Mouse (Mus musculus) heart, adult 11 months (tissue): Measurements from ENCODE around the gene Nmt1.

ENCODE experiments used
- DNase-seq: peaks from one replicate; pipeline ENCODE4 v3.0.0; 2022

The Nmt1 gene

DNA sequence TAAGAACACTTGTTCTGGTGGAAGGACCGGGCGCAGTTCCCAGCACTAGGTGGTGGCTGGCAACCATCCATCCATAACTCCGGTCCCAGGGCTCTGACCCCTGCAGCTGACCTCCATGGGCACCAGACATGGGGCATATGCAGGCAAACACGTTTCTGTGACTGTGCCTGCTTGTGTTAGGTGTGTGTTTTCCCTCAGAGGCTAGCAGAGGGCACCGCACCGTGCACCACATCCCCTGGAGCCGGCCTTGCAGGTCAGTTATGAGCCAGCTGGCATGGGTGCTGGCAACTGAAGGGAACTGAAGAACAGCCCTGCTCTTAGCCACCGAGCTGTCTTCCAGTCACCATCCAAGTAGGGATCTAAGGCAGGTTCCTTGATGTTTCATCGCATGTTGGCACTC is 22.2 kb downstream of the Nmt1 start:
- DNase-seq: peak; percentile 97

DNA sequence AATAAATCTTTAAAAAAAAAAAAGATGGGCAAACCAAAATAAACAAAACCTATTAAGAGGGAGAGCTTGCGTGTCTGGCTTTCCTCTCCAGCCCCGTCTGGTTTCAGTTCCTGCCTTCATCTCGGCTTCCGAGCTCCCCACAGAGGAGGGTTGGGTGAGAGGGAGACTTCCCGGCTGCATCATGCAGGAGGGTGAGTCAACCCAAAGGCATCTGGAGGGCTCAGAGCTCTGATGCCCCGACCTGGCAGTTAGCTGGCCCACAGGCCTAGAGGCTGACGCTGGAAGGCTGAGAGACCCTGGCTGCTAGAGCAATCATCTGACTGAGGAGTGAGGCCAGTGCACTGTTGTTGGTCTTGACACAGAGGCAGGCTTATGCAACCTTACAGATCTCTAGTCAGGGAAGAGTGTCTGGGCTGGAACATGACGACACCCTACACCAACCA is 23.3 kb downstream of the Nmt1 start:
- DNase-seq: peak; percentile 99

DNA sequence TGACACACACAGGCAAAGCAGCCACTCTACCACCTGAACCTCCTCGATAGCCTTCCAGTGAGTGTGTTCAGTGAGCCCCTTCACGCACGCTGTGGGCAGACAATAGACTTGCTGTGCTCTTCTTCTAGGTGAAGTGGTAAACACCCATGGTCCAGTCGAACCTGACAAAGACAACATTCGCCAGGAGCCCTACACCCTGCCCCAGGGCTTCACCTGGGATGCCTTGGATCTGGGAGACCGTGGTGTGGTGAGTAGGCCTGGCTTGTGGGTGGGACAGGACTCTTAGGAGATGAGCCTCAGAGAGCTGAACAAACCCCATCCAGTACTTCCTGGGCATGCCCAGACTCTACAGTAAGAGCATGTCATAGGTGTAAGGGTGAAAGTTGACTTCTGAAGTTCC is 24.1 kb downstream of the Nmt1 start:
- peak; percentile 93 for DNase-seq

DNA sequence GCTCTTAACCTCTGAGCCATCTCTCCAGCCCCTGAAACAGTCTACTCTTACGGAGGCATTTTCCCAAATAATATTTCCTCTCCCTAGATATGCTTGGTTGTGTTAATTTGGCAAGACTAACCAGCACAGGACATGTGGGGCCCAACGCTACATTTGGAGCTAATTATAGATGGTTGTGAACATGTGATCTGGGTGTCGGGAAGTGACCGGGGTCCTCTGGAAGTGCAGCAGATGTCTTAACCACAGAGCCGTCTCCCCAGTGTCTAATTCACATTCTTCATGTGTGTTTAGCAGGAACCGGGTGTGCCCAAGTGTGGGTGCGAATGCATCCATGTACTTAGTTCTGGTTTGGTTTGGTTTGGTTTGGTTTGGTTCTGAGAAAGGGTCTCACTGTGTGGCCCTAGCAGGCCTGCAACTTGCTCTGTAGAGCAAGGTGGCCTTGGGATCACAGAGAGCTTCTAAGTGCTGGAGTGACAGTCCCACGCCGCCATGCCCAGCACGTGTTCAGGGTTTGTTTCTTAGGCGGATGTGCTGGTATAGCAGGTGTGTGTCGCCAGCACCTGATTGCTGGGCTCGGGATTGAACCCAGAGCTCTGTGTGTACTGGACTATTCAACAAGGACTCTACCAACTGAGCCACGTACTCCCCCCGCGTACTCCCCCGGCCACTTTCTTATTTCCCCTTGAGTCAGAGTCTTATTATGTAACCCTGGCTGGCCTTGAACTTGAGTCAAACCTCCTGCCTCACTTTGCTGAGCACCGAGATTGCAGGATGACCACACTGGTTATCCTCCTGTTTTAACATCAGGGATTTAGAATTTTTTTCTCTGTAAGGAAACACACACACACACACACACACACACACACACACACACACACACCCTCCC is 25.4 kb downstream of the Nmt1 start:
- peak; percentile 95 for DNase-seq

DNA sequence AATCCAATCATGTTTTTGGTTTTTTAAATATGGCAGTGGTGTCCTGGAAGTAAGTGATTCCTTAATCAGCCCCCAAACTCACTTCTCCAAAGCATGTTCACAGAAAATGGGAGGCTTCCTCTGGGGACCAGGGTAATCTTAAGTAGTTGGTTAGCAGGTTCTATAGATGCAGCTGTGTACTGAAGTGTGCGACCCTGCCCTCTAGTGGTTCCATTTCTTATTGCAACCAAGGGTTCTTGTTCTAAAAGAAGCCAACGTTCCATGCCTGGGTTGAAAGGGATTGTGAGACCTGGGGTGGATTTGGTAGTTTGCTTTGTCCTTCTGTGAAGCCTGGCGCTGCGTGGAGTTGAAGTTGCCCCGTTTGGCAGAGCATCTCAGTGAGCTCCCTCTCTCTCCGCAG is 26.8 kb downstream of the Nmt1 start:
- peak; percentile 95 for DNase-seq

DNA sequence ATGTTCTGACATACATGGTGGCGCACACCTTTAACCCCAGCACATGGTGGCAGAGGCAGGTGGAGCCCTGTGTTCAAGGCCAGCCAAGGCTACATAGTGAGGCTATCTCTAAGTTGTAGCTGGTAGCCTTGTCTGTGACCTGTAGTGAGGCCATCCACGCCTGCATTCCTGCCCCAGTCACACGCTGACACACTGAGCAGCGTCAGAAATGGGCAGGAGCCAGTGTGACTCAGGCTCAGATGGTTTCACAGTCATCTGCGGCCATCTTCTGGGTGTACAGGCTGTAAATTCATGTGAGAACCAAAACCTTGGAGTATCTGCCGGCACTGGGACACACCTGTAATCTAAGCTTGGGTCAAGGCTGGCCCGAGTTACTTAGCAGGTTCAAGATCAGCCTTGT is 28.6 kb downstream of the Nmt1 start:
- DNase-seq: peak; percentile 91

DNA sequence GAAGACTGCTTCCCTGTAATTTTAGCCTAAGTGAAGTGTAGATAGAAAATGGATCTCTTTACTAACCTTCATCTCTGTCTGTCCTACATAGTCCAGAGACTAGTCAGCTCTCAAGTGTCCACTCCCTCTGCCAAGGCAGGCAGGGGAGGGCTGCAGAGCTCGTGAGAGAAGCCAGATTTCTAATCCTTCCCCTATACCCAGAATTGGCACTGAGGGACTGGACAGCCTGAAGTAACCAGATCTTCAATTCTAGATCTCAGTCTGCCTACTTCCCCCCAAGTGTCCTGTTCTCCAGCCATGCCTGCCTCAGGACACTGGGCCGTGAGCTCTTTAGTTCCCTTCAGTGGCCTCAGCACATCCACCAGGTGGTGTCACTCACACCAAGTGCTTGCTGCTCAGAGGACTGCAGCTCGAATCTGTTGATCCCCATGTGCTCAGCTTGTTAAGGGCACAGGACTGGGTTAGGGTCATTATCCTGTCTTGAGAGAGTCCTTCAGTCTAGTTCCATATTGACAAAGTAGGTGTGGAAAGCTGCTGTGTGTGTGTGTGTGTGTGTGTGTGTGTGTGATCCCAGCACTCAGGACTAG is 30.6 kb downstream of the Nmt1 start:
- peak; percentile 93 for DNase-seq

DNA sequence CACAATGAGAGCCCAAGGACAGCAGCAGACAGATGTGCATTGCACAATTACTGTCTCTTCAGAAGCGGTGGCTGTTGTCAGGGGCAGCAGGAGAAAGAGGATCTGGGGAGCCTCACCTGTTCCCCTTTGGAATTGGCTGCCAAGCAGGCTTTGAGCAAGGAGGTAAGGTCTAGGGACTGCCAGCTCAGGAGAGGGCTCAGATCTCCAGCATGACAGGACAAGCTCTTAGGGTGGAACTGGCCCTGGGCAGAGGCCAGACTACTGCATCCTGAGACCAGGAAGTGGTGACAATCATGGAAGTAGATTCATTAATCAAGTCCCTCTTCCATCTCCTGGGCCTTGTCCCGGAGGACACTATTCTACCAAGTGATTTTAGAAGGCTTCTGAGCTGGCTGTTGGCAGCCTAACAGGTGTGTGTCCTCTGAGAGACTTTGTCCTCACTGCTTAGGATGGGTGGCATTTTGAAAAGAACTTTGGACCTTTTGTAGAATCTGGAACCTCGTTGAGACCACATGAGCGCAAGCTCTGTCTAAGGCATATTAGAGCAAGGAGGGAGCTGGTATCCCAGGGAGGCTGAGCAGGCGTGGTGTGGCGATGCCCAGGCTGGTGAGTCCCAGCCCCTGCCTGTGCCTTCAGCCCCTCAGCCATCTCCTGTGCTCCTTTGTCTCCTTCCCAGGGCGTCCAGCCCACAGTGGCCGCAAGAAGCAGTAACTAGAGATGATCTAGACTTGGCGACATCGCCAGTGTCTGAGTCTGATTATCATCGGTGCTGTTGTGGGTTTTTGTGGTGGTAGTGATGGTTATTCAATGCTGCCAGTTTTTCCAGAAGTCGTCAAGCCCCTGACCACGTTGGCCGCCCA is 38.4 kb downstream of the Nmt1 start:
- DNase-seq: peak; percentile 94

DNA sequence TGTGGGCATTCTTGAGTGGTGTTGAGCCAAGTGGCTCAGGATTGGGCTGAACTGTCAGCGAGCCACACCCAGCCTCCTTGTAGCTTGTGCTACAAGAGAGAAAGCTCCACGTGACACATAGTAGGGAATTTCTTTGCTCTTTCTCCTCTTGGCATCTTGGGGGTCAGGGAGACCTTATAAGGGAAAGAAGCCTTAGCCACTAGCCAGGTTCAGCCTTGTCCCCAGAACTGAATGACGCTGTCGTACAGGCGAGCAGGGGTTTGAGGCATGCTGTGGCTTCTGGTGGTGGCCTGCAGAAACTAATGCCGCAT is 39.0 kb downstream of the Nmt1 start:
- DNase-seq: no peak

DNA sequence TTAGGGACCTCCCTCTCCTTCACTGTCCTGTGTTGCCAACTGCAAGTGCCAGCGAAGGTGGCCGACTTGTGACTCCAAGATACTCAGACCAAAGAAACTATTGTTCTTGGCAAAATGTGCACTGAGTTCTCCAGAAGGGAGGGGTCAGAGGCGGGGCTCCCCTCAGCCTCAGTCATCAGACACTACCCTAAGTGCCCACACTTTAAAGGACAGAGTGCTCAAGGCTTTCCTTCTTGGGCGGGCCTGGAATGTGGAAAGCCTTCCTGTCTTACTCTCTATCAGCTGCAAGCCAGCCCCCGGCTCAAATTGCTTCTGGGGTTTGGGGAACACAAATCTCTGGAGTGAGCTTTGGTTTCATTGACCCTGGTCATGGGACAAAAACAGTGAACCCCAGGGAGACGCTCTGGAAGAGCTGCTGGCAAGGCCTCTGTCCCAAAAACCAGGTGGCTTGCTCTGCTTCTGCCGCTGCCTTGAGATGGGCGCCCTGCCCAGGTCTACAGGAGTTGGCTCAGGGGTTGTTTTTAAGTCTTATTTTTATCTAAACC is 39.5 kb downstream of the Nmt1 start:
- peak; percentile 98 for DNase-seq

DNA sequence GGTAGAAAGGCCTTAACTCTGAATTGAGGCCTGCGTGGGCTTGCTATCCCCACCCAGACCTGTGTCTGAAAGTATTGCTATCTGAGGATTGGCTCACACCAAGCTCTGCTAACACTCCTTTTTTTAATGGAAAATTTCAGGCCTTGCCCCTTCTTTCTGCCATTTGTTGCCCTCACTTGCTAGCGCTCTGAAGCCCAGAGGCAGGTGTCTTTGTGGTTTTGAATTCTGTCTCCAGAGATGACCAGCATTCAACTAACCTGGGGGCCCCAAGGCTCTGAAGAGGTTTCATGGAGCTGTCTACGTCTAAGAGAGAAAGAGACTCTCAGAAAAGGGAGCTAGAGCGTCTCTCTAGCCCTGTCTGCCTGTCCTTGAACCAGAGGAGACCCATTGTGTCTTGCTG is 40.3 kb downstream of the Nmt1 start:
- DNase-seq: peak; percentile 87

DNA sequence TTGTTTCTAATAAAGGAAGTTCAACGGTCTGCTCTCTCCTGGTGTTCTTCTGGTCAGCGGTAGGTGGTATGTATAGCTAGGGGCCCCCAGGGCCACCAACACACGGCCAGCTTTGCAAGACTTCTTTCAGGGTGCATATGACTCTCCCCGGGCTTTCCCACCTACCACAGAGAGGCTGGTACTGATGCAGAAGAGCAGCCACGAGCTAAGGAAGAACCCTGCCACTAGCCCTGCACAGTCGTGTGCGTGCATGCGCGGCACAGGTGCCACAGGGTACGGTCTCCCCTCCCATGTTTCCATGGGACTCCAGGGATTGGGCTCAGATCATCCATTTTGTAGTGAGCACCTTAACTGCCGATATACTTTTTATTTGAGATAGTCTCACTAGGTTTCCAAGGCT is 40.9 kb downstream of the Nmt1 start:
- peak; percentile 89 for DNase-seq

DNA sequence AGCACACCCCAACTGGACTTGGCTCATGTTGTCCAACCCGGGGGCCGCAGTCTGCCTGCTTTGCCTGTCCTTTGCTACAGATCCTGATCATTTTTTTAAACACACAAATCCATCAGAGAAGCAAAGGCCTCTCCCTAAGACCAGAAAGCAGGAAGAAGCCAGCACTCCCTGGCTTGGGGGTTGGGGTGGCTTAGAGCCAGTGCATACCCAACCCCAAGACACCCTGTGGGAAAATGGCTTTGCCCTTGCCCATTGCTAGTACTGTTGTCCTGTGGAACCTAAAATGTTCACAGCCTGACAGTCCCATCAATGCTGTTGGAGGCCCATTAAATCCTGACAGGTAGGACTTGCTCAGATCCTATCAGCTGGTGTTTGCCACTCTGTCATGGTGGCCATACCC is 41.7 kb downstream of the Nmt1 start:
- DNase-seq: peak; percentile 90

DNA sequence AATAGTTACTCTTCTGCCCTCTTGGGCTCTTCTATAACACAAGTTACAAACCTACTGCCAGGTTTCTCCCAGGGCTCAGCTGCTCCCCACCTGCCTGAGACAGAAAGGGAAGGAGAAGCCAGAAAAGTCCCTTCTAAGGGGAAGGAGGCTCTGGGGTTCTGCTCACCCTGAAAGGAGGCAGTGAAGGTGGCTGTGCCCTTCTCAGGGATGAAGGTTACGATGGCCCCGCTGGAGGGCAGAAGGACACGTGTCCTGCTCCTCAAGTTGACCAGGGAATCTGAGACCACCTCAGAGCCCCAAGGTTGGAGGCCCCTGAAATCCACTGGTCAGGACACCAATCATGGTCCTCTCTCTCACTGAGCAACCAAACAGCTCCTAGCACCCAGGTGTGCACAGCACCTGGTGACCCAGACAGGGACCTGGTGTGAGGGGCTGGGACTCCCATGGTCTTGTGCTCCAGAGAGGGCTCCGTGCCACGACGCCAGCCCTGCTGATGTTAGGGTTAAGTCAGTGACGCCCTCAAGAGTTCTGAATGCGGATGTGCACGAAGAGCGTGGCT is 42.4 kb downstream of the Nmt1 start:
- peak; percentile 91 for DNase-seq

DNA sequence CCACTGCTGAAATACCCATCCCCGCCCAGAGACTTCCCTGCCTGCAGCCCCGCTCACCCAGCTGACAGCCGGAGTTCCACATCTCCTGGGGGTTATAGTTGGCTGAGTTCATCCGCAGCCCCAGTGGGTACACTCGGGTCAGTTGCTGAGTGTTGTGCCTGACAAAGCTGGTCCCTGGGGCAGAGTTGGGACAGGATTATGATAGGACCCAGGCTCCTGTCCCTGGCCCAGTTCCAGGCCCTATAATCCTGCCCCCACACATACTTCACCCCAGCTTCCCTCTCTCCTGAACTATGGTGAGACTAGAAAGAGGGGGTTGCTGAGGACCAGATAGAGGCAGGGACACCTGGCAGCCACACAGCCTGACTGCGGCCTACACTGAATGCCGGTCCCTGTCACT is 45.7 kb downstream of the Nmt1 start:
- peak; percentile 93 for DNase-seq

DNA sequence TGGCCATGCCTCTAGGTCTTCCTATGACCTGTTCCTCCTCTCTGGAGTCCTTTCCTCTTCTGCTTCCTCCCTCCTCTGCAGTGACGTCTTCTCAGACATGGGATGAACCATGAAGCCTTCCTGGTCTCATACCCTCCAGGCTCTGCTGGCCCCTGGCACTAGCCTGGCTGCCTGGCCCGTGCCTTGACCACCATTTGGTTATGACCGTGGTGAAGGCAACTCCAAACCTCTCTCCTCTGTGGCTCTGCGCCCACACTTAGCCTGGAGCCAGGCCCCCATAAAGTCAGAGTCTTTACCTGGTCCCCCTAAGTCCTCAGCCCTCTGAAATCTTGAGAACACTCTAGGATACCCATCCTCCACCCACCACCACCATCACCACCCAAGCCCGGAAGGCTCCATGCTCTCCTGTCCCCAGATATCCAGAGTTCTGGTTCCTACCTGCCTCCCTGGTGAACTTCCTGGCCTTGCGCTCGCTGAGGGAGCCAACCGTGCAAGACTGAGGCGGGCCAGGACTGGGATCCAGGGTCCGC is 46.2 kb downstream of the Nmt1 start:
- peak; percentile 93 for DNase-seq

DNA sequence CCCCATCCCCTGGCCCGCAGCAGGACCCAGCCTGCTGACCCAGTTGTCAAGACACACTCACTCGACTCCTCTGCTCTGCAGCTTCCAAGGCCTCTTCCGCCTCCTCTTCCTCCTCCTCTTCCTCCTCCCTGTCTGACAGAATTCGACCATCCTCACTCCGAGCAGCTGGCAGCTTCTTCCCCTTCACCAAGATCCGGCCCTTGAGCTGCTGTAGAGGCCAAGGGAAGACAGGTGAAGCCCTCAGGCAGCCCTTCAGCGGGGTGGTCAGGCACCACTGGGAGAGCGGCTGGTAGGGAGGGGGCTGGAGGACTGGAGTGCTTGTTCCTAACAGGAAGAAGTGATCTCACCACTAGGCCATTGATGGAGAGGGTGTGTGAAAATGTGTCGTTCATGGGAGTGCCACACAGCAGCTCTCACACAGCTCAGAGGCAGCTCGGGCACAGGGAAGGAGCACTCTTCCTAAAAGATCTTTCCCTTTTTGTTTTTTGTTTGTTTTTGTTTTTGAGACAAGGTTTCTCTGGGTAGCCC is 46.9 kb downstream of the Nmt1 start:
- DNase-seq: peak; percentile 95

DNA sequence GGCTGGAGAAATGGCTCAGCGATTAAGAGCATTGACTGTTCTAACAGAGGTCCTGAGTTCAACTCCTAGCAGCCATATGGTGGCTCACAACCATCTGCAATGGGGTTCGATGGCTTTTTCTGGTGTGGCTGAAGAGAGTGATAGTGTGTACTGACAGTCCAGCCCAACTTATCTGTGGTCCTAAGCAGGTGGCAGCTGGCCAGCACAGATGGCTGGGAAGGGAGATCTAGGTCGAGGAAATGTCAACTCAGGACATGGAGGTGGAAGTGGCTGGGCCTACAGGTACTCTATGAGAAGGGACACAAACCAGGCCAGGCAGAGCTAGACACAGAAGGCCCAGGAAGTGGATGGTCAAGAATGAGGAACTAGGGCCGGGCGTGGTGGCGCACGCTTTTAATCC is 48.0 kb downstream of the Nmt1 start:
- DNase-seq: peak; percentile 97

DNA sequence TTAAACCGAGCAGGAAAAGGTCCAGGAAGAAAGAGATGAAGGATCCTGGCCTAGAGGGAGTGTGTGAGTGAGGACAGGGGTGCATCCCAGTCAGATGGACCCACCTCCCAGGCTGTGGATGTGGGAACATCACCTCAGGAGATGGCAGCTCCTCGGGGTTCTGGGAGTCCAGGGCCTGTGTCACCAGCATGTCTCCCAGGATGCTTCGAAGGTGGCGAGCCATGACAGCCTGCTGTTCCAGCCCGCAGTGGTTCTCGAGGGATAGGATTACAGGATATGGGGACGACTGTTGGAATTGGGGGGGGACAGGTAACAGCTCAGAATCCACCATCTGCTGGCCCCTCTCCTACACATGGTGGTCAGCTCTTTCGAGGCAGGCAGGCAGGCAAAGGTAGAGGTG is 48.6 kb downstream of the Nmt1 start:
- DNase-seq: peak; percentile 93

DNA sequence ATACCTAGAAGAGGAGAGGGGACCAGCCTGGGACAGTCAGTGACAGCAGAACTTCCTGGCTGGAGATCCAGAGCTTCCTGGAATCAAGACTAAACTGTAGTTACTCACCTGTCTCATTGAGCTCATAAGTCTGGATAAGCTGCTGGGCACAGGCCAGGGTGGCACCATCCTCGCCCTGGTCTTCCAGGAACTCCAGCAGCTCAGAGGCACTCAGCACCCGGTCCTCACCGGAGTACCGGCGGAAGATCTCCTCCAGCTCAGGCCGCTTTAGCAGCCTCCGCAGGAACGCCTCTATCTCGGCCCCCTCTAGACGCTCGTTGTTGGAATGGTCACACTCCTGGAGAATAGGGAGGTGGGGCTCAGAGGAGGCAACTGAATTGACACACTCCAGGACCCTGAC is 50.1 kb downstream of the Nmt1 start:
- peak; percentile 91 for DNase-seq

DNA sequence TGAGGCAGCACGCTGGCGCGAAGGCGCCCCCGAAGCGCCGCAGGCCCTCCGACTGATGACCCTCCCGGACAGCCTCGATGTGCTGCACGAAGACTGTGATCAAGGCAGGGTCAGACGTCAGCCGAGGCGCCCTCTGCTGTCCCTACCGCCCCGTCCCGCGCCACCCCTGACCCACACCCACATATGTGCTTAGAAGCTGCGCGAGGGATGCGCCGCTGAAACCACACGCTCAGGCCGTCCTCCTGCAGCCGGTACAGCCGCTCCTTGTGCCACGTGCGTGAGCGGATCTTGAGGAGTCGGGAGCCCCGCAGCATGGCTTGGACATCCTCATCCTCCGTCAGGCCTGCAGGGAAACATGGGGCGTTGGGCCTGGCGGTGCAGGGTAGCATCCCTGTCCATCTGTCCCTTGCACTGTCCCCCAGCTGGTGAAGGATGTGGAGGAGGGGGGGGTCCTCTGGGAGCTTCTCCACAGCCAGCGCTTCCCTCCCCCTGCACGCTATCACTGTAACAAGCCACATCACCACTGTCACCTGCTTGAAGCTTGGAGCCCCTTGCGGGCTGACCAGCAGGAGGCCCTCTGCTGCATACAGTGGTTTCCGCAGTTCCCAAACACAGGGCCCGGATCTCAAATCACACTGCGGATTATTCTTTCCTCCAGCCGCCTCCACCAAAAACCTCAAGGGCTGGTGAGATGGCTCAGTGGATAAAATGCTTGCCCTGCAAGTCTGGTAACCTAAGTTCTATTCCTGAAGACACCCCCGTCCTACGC is 52.5 kb downstream of the Nmt1 start:
- DNase-seq: peak; percentile 92

DNA sequence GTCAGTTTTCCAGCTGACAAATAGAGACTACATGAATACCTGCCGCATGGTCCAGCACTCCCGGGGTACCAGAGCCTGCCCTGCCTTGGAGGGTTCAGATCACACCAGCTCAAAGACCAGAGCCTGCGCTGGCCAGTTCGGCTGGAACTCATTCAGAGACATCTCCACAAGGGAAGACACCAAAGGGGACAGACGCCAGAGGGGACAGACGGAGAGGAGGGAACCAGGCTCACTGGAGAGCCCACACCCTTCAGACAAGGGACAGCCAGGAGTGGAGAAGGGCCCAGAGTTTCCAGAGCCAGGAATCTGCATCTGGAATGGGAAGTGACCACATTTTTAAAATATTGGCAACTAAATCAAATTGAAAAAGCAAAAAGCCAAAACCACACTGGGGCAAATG is 53.6 kb downstream of the Nmt1 start:
- peak; percentile 94 for DNase-seq
